Mouse (Mus musculus) limb, embryonic 14.5 days (tissue): ENCODE data around the gene Pprc1. TPM values are rescaled to one million over a fixed set of nuclear protein-coding genes. Genes with fewer than 3 reads are reported as not detected.

Experiments
- ATAC-seq: fragments of 200-750 bp; cut with Nextera tagmentation; 2 replicates; pipeline ENCODE4 v1.8.0; 2017; ENCODE audit warnings: low read depth, moderate number of reproducible peaks, moderate TSS enrichment; ENCODE audit not compliant: low FRiP score
- DNase-seq: peaks from one replicate; pipeline ENCODE4 v3.0.0-alpha.2; 2015; ENCODE audit warnings: low spot score
- H3K27ac ChIP-seq: fragments of 300-500 bp; sonication (generic); replicated peaks from 2 replicates; pipeline ENCODE4 v1.5.1; 2014; ENCODE audit warnings: low read depth, mild to moderate bottlenecking, low read length, moderate library complexity, mixed read lengths
- H3K27me3 ChIP-seq: fragments of 300-500 bp; sonication (generic); 2 replicates; pipeline ENCODE4 v1.6.1; 2014; ENCODE audit warnings: low read length, mixed read lengths; ENCODE audit not compliant: control insufficient read depth, insufficient read depth
- H3K36me3 ChIP-seq: fragments of 300-500 bp; sonication (generic); 2 replicates; pipeline ENCODE4 v1.6.1; 2014; ENCODE audit warnings: mild to moderate bottlenecking, low read length, moderate library complexity, mixed read lengths; ENCODE audit not compliant: control insufficient read depth, insufficient read depth
- H3K4me1 ChIP-seq: fragments of 300-500 bp; sonication (generic); 2 replicates; pipeline ENCODE4 v1.6.1; 2014; ENCODE audit warnings: antibody characterized with exemption, low read length, mixed read lengths; ENCODE audit not compliant: control insufficient read depth, insufficient read depth
- H3K4me2 ChIP-seq: fragments of 300-500 bp; sonication (generic); replicated peaks from 2 replicates; pipeline ENCODE4 v1.6.1; 2014; ENCODE audit warnings: low read depth, mild to moderate bottlenecking, low read length, moderate library complexity; ENCODE audit not compliant: severe bottlenecking
- H3K4me3 ChIP-seq: fragments of 300-500 bp; sonication (generic); replicated peaks from 2 replicates; pipeline ENCODE4 v1.5.1; 2014; ENCODE audit warnings: low read length
- H3K9ac ChIP-seq: fragments of 300-500 bp; sonication (generic); 2 replicates; pipeline ENCODE4 v1.6.1; 2014; ENCODE audit warnings: mild to moderate bottlenecking, low read depth, low read length, moderate library complexity; ENCODE audit not compliant: severe bottlenecking
- H3K9me3 ChIP-seq: fragments of 300-500 bp; sonication (generic); 2 replicates; pipeline ENCODE4 v1.6.1; 2016; ENCODE audit warnings: low read length; ENCODE audit not compliant: control insufficient read depth
- POLR2A ChIP-seq: fragments of 200-500 bp; IDR thresholded peaks from 2 replicates; pipeline ENCODE4 v1.8.0; 2012; ENCODE audit warnings: inconsistent platforms, mild to moderate bottlenecking, moderate library complexity, borderline replicate concordance; ENCODE audit not compliant: insufficient read depth, insufficient read length; ENCODE audit errors: extremely low read depth
- WGBS: fragments of 180-500 bp; shearing (Covaris S2); extraction: QIAGEN DNeasy Blood & Tissue Kit; methylation state at CpG from one replicate; pipeline ENCODE4 v1.1.7; 2014; 5-methylcytosine and 5-hydroxymethylcytosine counted together
- polyA plus RNA-seq, 2 experiments: library from polyadenylated mRNA; depleted of rRNA in 1 of 2; stranded (reverse) in 1 of 2; unstranded in 1 of 2; fragments of >200 nt; fragmentation: Nextera tagmentation in 1 of 2; extraction: Ambion mirVana in 1 of 2; gene quantifications; 2 replicates each; pipeline versions ENCODE4 v1.2.1 to v1.2.3; 2012 to 2014

Pprc1 gene
- polyA plus RNA-seq, 2 experiments = 40.5 to 61.5 TPM

GRCm38 (mm10) chr19:46058466-46058865, 13.8 kb downstream of the Pprc1 start:
- DNase-seq = no peak
- WGBS = 94% methylated on average over 7 of the region's 7 CpGs

DNA sequence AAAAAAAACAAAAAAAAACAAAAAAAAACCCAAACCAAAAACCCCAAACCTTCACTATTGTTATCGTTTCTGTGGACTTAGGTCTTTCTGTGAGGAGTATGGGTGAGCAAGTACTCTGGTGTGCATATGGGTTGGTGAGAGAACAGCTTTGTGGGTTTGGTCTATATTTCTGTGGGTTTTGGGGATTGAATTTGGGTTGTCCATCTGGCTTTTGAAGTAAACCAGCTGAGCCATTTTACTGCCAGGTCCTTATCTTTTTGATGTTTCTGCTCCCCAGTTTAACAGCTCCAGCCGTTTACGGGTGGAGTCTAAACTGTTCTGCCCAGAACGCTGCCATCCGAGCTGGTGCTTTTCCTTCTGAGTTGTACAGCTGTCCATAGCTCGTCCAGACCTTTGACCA, 16.2 kb downstream of the Pprc1 start:
- WGBS = 56% methylated on average over 6 of the region's 6 CpGs
- DNase-seq (no peak), ATAC-seq (no peak)
- Histone ChIP-seq H3K4me3 (no peak overlapping the region), H3K27ac (no peak overlapping the region), H3K36me3 (peaks cover 53% of the 10 kb centered on the region), H3K4me1 (peaks cover 7% of the 10 kb centered on the region; the same call in 1 of the 2 replicates), H3K4me2 (no peak overlapping the region), H3K9me3 (no peaks in the 10 kb centered on the region), H3K27me3 (no peaks in the 10 kb centered on the region), H3K9ac (no peak overlapping the region)
- TF ChIP-seq POLR2A = no peak

More at GRCm38 (mm10) chr19:46058466-46058865, 13.8 kb downstream of the Pprc1 start:
- H3K9ac ChIP-seq = no peak overlapping the region
- ATAC-seq = no peak
- peaks cover 29% of the 10 kb centered on the region for H3K36me3 ChIP-seq
- H3K4me3 ChIP-seq = no peak overlapping the region
- H3K9me3 ChIP-seq = no peaks in the 10 kb centered on the region
- no peaks in the 10 kb centered on the region for H3K27me3 ChIP-seq
- no peak overlapping the region for H3K4me2 ChIP-seq
- TF ChIP-seq POLR2A = no peak
- peaks cover 7% of the 10 kb centered on the region; the same call in 1 of the 2 replicates for H3K4me1 ChIP-seq
- H3K27ac ChIP-seq = no peak overlapping the region

DNA sequence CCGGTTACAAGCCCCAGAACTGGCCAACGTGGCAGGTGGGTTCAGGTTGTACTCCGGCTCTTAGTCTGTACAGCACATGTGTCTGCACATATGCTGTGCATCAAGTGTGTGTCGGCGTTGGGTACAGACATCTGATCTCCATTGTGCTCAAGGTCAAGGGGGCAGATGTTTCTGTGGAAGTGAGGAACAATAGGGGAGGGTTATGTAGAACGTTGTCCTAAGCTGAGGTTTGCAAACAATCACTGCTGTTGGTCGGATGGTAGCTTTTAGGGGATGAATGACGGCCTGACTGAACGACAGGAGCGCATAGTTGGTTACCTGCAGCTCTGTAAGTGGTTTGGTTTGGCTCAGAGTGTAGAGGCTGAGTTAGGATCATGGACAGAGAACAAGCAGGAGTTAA, 23.4 kb downstream of the Pprc1 start:
- Histone ChIP-seq H3K4me1 (no peaks in the 10 kb centered on the region), H3K4me2 (no peak overlapping the region), H3K4me3 (no peak overlapping the region), H3K27ac (no peak overlapping the region), H3K9me3 (no peaks in the 10 kb centered on the region), H3K27me3 (no peaks in the 10 kb centered on the region), H3K36me3 (peaks cover 95% of the 10 kb centered on the region), H3K9ac (no peak overlapping the region)
- DNase-seq (no peak), ATAC-seq (no peak)
- TF ChIP-seq POLR2A = no peak
- 73% methylated on average over 10 of the region's 10 CpGs for WGBS

DNA sequence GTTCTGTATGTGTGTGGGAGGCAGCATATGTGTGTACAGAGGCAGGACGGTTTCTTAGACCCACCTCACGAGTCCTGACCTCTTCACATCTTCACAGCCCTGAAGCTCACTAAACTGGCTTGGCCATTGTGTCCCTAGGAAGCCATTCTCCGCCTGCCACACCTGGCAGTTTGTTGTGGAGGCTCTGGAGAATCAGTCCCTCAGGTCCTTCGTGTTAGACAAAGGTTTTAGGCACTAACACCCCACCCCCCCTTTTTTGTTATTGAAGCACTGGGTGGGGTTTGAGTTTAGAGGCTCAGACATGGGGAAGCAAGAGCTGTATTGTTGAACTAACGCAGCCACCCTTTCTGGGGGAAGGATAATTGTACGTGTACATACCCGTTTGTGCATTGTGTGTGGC, 28.6 kb downstream of the Pprc1 start:
- Histone ChIP-seq H3K4me1 (peaks cover 6% of the 10 kb centered on the region; the same call in 1 of the 2 replicates), H3K4me2 (no peak overlapping the region), H3K27me3 (no peaks in the 10 kb centered on the region), H3K9me3 (no peaks in the 10 kb centered on the region), H3K4me3 (no peak overlapping the region), H3K36me3 (peaks cover 57% of the 10 kb centered on the region), H3K9ac (no peak overlapping the region), H3K27ac (no peak overlapping the region)
- ATAC-seq (no peak), DNase-seq (no peak)
- WGBS = 92% methylated on average over 7 of the region's 7 CpGs
- TF ChIP-seq POLR2A = no peak

GRCm38 (mm10) chr19:46074266-46074665, 29.6 kb downstream of the Pprc1 start:
- Histone ChIP-seq H3K4me1 (peaks cover 6% of the 10 kb centered on the region; the same call in 1 of the 2 replicates), H3K4me3 (no peak overlapping the region), H3K36me3 (peaks cover 61% of the 10 kb centered on the region), H3K27ac (no peak overlapping the region), H3K9me3 (no peaks in the 10 kb centered on the region), H3K27me3 (no peaks in the 10 kb centered on the region), H3K4me2 (no peak overlapping the region), H3K9ac (no peak overlapping the region)
- no peak for TF ChIP-seq POLR2A
- no peak for ATAC-seq
- 93% methylated on average over 5 of the region's 5 CpGs for WGBS
- DNase-seq = no peak
